Mouse (Mus musculus) liver, embryonic 13.5 days (tissue): ENCODE measurements at regions not wholly inside any gene's neighbourhood (a gene's known extent, or its start where the extent isn't known, plus 50 kb on each side); places are given as distances from the start of the nearest gene placed in this dataset.

Source experiments
- ATAC-seq: fragments of 200-750 bp; cut with Nextera tagmentation; 2 replicates; pipeline ENCODE4 v1.8.0; 2017; ENCODE audit warnings: low read depth, mild to moderate bottlenecking, moderate number of reproducible peaks, moderate library complexity
- DNase-seq: peaks from one replicate; pipeline ENCODE4 v3.0.0; 2022
- H3K27ac ChIP-seq: fragments of 300-500 bp; sonication (generic); 2 replicates; pipeline ENCODE4 v1.5.1; 2015; ENCODE audit warnings: moderate library complexity, mild to moderate bottlenecking, inconsistent platforms
- H3K27me3 ChIP-seq: fragments of 300-500 bp; sonication (generic); 2 replicates; pipeline ENCODE4 v1.6.1; 2015; ENCODE audit warnings: mild to moderate bottlenecking, inconsistent platforms
- H3K36me3 ChIP-seq: fragments of 300-500 bp; sonication (generic); 2 replicates; pipeline ENCODE4 v1.6.1; 2015; ENCODE audit warnings: mild to moderate bottlenecking, inconsistent platforms
- H3K4me1 ChIP-seq: fragments of 300-500 bp; sonication (generic); replicated peaks from 2 replicates; pipeline ENCODE4 v1.6.1; 2015; ENCODE audit warnings: inconsistent platforms
- H3K4me2 ChIP-seq: fragments of 300-500 bp; sonication (generic); 2 replicates; pipeline ENCODE4 v1.6.1; 2015; ENCODE audit warnings: inconsistent platforms, mild to moderate bottlenecking, moderate library complexity
- H3K4me3 ChIP-seq: fragments of 300-500 bp; sonication (generic); replicated peaks from 2 replicates; pipeline ENCODE4 v1.5.1; 2015; ENCODE audit warnings: mild to moderate bottlenecking, inconsistent platforms
- H3K9ac ChIP-seq: fragments of 300-500 bp; sonication (generic); 2 replicates; pipeline ENCODE4 v1.6.1; 2015; ENCODE audit warnings: mild to moderate bottlenecking, inconsistent platforms
- H3K9me3 ChIP-seq: fragments of 300-500 bp; sonication (generic); replicated peaks from 2 replicates; pipeline ENCODE4 v1.6.1; 2016; ENCODE audit warnings: inconsistent platforms
- WGBS: fragments of 180-500 bp; shearing (Covaris S2); methylation state at CpG from one replicate; pipeline ENCODE4 v1.1.7; 2015; ENCODE audit not compliant: insufficient replicate concordance; 5-methylcytosine and 5-hydroxymethylcytosine counted together

DNA sequence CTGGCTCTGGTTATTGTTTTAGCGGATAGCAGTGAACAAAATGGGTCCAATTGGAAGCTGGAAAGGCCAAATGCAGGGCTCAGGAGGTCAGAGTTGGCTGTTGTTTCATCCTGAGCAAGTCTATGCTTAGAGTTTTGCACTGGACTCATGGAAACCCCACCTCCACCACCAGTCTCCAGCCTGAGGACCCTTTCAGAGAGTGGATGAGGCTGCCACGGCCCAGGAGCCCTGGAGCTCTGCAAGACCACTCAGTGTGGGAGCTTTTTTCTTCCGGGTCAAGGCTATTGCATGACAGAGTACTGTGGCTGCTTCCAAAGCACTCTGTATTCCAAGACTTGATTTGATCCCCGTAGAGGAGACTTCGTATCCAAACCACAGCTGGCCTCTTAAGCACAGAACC lies 79.2 kb downstream of the Sox9 start:
- H3K36me3 ChIP-seq, result no peaks in the 10 kb centered on the region
- ATAC-seq (no peak), DNase-seq (no peak)
- no peak overlapping the region for H3K9ac ChIP-seq
- no peak overlapping the region for H3K4me3 ChIP-seq
- no peaks in the 10 kb centered on the region for H3K27me3 ChIP-seq
- no peak overlapping the region for H3K4me2 ChIP-seq
- WGBS, result 56% methylated on average over 5 of the region's 5 CpGs
- no peak overlapping the region for H3K27ac ChIP-seq
- no peaks in the 10 kb centered on the region for H3K4me1 ChIP-seq
- 0 out of 2 replicates have a peak, but pooled peaks cover 10% of the 10 kb centered on the region for H3K9me3 ChIP-seq

DNA sequence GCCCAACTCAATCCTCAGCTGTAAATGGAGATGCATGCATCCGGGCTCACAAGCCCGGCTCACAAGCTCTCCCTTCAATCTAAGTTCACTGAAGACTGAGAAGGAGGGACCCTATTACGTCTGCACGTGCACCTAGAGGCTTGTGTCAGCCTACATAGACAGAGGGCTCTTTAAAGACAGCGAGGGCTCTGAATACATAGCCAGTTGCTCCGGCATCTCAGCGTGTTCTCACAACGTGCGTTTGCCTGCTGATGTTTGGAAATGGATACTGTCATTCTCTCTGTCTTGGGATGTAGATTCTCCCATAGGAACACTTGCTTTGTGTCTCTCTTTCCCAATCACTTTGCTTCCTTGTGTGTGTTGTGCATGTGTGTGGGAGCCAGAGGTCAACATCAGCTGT lies 83.8 kb downstream of the Sox9 start:
- no peaks in the 10 kb centered on the region for H3K36me3 ChIP-seq
- WGBS, result 71% methylated on average over 9 of the region's 9 CpGs
- H3K9me3 ChIP-seq, result no peaks in the 10 kb centered on the region
- no peak overlapping the region for H3K9ac ChIP-seq
- ATAC-seq (no peak), DNase-seq (no peak)
- H3K4me2 ChIP-seq, result no peak overlapping the region
- H3K4me1 ChIP-seq, result no peaks in the 10 kb centered on the region
- H3K27ac ChIP-seq, result no peak overlapping the region
- peaks cover 15% of the 10 kb centered on the region; the same call in 1 of the 2 replicates for H3K27me3 ChIP-seq
- no peak overlapping the region for H3K4me3 ChIP-seq

DNA sequence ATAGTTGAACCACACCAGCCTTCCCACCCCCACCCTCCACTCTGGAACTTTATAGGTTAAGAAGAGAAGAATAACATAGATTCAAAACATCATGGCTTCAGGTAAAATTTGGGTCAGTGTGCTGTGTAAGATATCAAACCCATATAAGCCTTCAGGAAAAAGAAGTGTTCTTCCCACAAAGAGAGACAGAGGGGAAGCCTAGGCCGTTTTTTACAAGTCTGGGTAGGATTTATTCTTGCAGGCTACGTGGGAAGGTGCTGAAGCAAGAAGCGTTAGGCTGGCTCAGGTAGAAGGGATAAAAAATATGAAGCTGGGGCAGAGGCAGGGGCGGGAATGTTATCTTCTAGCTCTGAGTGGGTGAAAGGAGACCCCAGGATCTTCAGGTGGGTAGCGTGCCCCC lies 87.5 kb downstream of the Sox9 start:
- no peak overlapping the region for H3K27ac ChIP-seq
- no peak overlapping the region for H3K4me3 ChIP-seq
- H3K27me3 ChIP-seq, result peaks cover 18% of the 10 kb centered on the region; the same call in 1 of the 2 replicates
- H3K4me2 ChIP-seq, result no peak overlapping the region
- H3K9me3 ChIP-seq, result no peaks in the 10 kb centered on the region
- no peaks in the 10 kb centered on the region for H3K36me3 ChIP-seq
- ATAC-seq (no peak), DNase-seq (no peak)
- WGBS, result 24% methylated on average over 5 of the region's 5 CpGs
- H3K9ac ChIP-seq, result no peak overlapping the region
- H3K4me1 ChIP-seq, result no peaks in the 10 kb centered on the region

DNA sequence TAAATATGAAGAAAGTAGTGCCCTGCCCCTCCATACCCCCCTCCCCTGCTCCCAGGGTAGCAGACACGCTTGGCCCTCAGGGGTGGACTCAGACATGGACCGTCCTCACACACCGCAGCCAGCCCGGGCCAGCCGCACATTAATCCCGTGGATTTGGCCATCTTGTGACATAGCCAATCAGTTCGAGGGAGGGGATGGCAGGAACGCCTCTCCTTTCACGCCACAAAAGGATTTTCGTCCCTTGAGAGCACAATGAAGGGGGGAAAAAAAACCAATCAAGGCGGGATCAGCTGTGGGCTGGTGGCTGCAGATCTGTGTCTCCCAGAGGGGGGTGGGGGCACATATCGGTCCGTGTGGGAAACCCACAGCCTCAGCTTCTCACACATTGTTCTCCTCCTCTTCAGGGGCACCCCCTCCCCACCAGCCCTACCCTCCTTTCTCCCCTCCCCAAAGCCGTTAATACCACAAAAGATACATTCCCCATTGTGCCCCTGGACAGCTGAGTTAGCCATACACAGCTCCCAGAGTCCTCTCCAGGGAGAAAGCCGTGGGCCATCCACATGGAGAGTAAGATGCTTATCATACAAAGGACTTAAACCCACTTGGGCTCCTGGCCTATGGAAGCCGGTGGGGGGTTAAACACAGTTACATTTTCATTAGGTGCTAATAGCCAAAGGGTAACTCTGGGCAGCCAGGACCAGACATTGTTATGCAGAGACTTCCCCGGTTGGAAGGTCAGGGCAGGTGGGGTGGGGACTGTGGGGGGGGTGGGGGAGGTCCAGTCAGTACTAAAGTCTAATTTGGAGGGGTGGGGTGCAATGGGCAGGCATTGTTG lies 88.4 kb downstream of the Sox9 start:
- ATAC-seq (no peak), DNase-seq (no peak)
- no peak overlapping the region for H3K4me3 ChIP-seq
- 11% methylated on average over 17 of the region's 17 CpGs for WGBS
- no peaks in the 10 kb centered on the region for H3K36me3 ChIP-seq
- no peak overlapping the region for H3K27ac ChIP-seq
- peaks cover 18% of the 10 kb centered on the region; the same call in 1 of the 2 replicates for H3K27me3 ChIP-seq
- H3K9ac ChIP-seq, result no peak overlapping the region
- no peak overlapping the region for H3K4me2 ChIP-seq
- no peaks in the 10 kb centered on the region for H3K4me1 ChIP-seq
- no peaks in the 10 kb centered on the region for H3K9me3 ChIP-seq

DNA sequence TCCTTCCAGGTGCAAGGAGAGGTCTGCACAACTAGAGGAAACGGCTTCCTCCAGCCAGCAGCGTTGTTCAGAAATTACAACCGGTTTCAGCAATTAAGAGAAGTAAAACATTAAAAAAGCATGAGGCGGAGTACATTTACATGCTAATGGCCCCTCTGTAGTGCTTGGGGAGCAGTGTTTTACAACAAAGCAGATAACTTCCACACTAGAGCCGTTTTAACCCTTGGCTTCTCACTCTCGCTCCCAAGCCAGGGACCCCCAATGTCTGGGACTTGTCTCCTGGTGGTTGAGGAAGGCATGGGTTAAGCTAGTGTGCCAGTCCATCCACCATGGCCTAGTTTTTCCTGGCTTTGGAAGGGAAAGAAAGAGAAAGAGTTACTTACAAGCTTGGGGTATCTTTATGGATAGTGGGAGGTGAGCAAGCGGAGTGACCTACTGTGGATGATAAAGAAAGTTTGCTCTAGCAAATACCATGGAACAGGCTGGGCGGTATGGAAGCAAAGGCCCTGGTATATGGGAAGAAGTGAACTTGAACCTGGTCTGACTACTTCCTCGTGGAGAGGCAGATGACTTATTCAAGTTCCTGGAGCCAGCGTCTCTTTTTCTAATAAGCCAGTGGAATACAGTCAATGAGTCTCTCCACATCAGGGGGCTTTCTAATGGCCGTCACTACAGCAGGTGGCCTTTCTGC lies 90.8 kb downstream of the Sox9 start:
- Histone ChIP-seq H3K36me3 (no peaks in the 10 kb centered on the region), H3K27ac (no peak overlapping the region), H3K9ac (no peak overlapping the region), H3K9me3 (no peaks in the 10 kb centered on the region), H3K4me3 (no peak overlapping the region), H3K27me3 (peaks cover 18% of the 10 kb centered on the region; the same call in 1 of the 2 replicates), H3K4me2 (no peak overlapping the region), H3K4me1 (no peaks in the 10 kb centered on the region)
- 46% methylated on average over 11 of the region's 11 CpGs for WGBS
- no peak for DNase-seq
- no peak for ATAC-seq

DNA sequence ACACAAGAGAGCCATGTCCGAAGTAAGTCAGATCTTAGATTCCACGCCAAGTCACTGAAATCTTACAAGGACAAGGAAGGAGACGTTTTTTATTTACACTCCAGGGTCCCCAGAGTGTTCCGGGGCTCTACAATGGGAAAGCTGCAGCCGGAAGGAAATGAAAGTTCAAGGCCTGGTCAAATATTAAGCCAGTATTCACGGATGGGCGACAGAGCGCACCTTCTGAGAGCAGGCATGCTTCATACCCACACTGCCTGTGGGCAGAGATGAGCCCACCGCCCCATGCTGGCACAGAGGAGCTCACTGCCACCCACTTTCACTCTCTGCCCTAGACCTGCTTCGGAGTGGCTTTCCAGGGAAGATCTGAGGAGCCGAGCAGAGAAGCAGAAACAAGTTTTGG lies 92.2 kb downstream of the Sox9 start:
- Histone ChIP-seq H3K27ac (no peak overlapping the region), H3K9ac (no peak overlapping the region), H3K4me3 (no peak overlapping the region), H3K36me3 (no peaks in the 10 kb centered on the region), H3K4me1 (no peaks in the 10 kb centered on the region), H3K4me2 (no peak overlapping the region), H3K27me3 (peaks cover 17% of the 10 kb centered on the region; the same call in 1 of the 2 replicates), H3K9me3 (no peaks in the 10 kb centered on the region)
- 64% methylated on average over 11 of the region's 11 CpGs for WGBS
- ATAC-seq (no peak), DNase-seq (no peak)

DNA sequence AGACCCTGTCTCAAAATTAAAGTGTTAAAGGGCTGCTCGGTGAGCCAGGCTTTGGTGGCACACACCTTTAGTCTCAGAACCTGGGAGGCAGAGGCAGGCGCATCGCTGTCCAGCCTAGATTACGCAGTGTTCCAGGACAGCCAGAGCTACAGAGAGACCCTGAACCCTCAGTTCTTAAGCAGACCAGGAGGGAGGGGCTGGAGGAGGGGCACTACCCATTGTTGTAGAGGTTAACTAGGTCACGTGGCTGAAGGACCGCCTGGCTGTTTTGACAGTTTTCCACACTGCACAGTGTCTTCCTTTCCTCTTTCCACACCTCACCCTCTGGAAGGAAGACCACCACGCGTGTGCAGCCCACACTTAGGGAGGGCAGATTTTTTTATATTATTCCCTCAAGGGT lies 94.2 kb downstream of the Sox9 start:
- WGBS, result 47% methylated on average over 8 of the region's 8 CpGs
- H3K9ac ChIP-seq, result no peak overlapping the region
- H3K4me3 ChIP-seq, result no peak overlapping the region
- no peak overlapping the region for H3K27ac ChIP-seq
- H3K27me3 ChIP-seq, result no peaks in the 10 kb centered on the region
- no peaks in the 10 kb centered on the region for H3K9me3 ChIP-seq
- DNase-seq (no peak), ATAC-seq (no peak)
- H3K36me3 ChIP-seq, result no peaks in the 10 kb centered on the region
- no peak overlapping the region for H3K4me2 ChIP-seq
- no peaks in the 10 kb centered on the region for H3K4me1 ChIP-seq

DNA sequence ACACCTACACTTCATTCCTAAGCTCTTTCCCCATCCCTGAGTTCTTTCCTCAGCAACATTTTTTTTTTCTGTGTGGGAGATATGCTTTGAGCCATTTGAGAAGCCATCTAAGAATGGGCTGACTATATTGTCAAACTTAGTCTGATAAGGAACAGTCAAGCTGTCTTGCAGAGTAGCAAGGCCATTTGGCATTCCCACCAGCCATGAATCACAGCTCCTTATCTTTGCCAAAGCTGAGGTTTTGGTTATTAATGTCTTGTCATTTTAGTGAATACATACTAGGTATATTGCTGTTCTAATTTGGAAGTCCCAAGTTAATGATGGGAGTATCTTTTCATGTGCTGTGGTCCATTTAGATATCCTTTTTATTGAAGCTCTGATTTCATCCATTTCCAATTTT lies 96.4 kb downstream of the Sox9 start:
- H3K4me3 ChIP-seq, result no peak overlapping the region
- H3K36me3 ChIP-seq, result no peaks in the 10 kb centered on the region
- no peaks in the 10 kb centered on the region for H3K9me3 ChIP-seq
- H3K4me2 ChIP-seq, result no peak overlapping the region
- DNase-seq (no peak), ATAC-seq (no peak)
- no peak overlapping the region for H3K9ac ChIP-seq
- H3K4me1 ChIP-seq, result no peaks in the 10 kb centered on the region
- no peak overlapping the region for H3K27ac ChIP-seq
- no peaks in the 10 kb centered on the region for H3K27me3 ChIP-seq

DNA sequence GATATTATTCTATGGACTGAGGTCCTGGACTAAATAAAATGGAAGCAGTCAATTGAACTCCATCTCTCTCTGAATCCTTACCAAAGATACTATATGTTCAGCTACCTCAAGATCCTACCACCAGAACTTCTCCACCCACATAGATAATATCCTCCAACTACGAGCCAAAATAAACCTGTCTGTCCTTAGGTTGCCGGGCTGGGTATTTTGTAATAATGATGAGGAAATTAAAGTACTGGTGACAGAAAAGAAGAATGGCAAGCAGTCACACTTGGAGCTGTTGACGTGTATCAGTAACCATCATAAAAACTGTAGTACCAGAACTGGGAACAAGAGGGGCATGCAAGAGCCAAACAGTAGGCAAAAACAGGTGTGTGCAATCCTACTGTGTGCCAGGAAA lies 98.7 kb downstream of the Sox9 start:
- DNase-seq, result no peak
- no peaks in the 10 kb centered on the region for H3K4me1 ChIP-seq
- H3K4me3 ChIP-seq, result no peak overlapping the region
- no peaks in the 10 kb centered on the region for H3K9me3 ChIP-seq
- H3K27me3 ChIP-seq, result no peaks in the 10 kb centered on the region
- WGBS, result 60% methylated on average over 3 of the region's 3 CpGs
- H3K4me2 ChIP-seq, result no peak overlapping the region
- H3K27ac ChIP-seq, result no peak overlapping the region
- H3K9ac ChIP-seq, result no peak overlapping the region
- H3K36me3 ChIP-seq, result no peaks in the 10 kb centered on the region
- ATAC-seq, result no peak

DNA sequence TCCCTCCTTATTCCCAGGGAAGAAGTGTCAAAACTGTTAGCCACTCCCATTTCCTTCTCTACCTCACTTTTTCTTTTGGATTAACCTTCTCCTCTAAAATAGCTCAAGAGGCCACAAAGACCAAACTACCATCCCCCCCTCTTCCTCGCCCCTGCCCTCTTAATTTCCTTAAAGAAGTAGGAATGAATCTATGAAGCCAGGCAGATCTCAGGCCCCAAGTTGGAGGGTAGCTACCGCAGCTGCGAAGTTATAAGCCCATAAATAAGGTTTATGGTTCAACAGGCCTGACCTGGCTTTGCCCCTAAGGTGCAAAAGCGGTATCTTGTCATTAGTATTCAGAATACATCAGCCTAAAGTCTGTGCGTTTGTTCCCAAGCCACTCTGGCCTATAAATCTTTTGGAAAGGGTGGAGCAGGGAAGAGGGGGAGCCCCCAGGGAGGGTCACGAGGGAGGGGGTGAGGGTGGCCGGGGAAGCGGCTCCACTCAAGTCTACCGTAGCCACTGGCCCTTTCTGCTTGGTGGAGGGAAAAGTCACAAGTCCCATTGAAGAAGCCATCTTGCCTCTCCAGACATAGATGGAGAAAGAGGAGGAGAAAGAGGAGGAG lies 103.4 kb downstream of the Sox9 start:
- no peak for DNase-seq
- Histone ChIP-seq H3K9me3 (no peaks in the 10 kb centered on the region), H3K27ac (no peak overlapping the region), H3K36me3 (no peaks in the 10 kb centered on the region), H3K9ac (no peak overlapping the region), H3K4me2 (no peak overlapping the region), H3K27me3 (no peaks in the 10 kb centered on the region), H3K4me3 (no peak overlapping the region), H3K4me1 (no peaks in the 10 kb centered on the region)
- ATAC-seq, result no peak
- 67% methylated on average over 9 of the region's 9 CpGs for WGBS

DNA sequence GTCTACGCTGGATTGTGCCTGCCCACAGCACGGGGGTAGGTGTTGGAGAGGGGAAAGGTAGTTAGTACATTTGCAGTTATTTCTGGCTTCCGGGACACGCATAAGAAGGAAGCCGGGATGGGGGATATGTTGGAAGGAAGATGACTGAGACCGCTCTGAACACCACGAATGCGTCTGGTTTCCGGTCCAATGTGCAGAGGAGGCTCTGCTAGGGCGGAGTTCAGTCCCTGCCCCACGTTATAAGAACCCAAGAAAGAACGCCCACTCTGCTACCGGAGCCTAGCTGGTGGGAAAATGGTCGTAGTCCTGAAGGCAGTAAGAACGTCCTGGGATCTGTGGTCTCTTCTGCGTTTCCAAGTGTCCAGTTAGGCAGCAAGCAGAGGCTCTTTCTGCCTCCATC lies 104.1 kb downstream of the Sox9 start:
- H3K27ac ChIP-seq, result no peak overlapping the region
- H3K36me3 ChIP-seq, result no peaks in the 10 kb centered on the region
- WGBS, result 67% methylated on average over 16 of the region's 16 CpGs
- no peak overlapping the region for H3K4me3 ChIP-seq
- ATAC-seq (no peak), DNase-seq (no peak)
- H3K4me1 ChIP-seq, result no peaks in the 10 kb centered on the region
- no peak overlapping the region for H3K4me2 ChIP-seq
- no peaks in the 10 kb centered on the region for H3K27me3 ChIP-seq
- H3K9me3 ChIP-seq, result no peaks in the 10 kb centered on the region
- H3K9ac ChIP-seq, result no peak overlapping the region
